Mouse (Mus musculus): Measurements from ENCODE around the gene Osbpl9.

GRCm38 (mm10) chr4:109073296-109073695, 128.8 kb downstream of the Osbpl9 start:
- TF ChIP-seq GATA1 (IDR thresholded peaks at IDR 0.05; ENCODE audit: borderline replicate concordance, low read length) = no peak
- TF ChIP-seq FLI1 (IDR thresholded peaks at IDR 0.05; ENCODE audit: low read length) = no peak

All from megakaryocyte, embryonic 14.5 days (primary cell).